Mouse (Mus musculus) neural tube, embryonic 15.5 days (tissue): ENCODE results near the gene Ect2l. TPM values are rescaled to one million over a fixed set of nuclear protein-coding genes. Genes with fewer than 3 reads are reported as not detected.

Experiments
- ATAC-seq: fragments of 200-750 bp; cut with Nextera tagmentation; 2 replicates; pipeline ENCODE4 v1.8.0; 2017; ENCODE audit warnings: mild to moderate bottlenecking, moderate TSS enrichment, moderate library complexity; ENCODE audit not compliant: low FRiP score
- H3K27ac ChIP-seq: fragments of 300-500 bp; sonication (generic); replicated peaks from 2 replicates; pipeline ENCODE4 v1.5.1; 2015; ENCODE audit warnings: mild to moderate bottlenecking, inconsistent platforms
- H3K27me3 ChIP-seq: fragments of 300-500 bp; sonication (generic); replicated peaks from 2 replicates; pipeline ENCODE4 v1.6.1; 2015; ENCODE audit warnings: inconsistent platforms
- H3K36me3 ChIP-seq: fragments of 300-500 bp; sonication (generic); 2 replicates; pipeline ENCODE4 v1.6.1; 2015; ENCODE audit warnings: inconsistent platforms
- H3K4me1 ChIP-seq: fragments of 300-500 bp; sonication (generic); 2 replicates; pipeline ENCODE4 v1.6.1; 2015; ENCODE audit warnings: inconsistent platforms
- H3K4me2 ChIP-seq: fragments of 300-500 bp; sonication (generic); 2 replicates; pipeline ENCODE4 v1.6.1; 2015; ENCODE audit warnings: inconsistent platforms, mild to moderate bottlenecking, moderate library complexity
- H3K4me3 ChIP-seq: fragments of 300-500 bp; sonication (generic); replicated peaks from 2 replicates; pipeline ENCODE4 v1.5.1; 2015; ENCODE audit warnings: mild to moderate bottlenecking, inconsistent platforms
- H3K9ac ChIP-seq: fragments of 300-500 bp; sonication (generic); replicated peaks from 2 replicates; pipeline ENCODE4 v1.6.1; 2015; ENCODE audit warnings: mild to moderate bottlenecking, inconsistent platforms
- H3K9me3 ChIP-seq: fragments of 300-500 bp; sonication (generic); replicated peaks from 2 replicates; pipeline ENCODE4 v1.6.1; 2016; ENCODE audit warnings: inconsistent platforms
- WGBS: fragments of 180-500 bp; shearing (Covaris S2); methylation state at CpG from one replicate; pipeline ENCODE4 v1.1.7; 2015; ENCODE audit warnings: mixed read lengths; 5-methylcytosine and 5-hydroxymethylcytosine counted together
- polyA plus RNA-seq: library from polyadenylated mRNA; unstranded; fragments of >200 nt; fragmentation: Nextera tagmentation; extraction: Ambion mirVana; gene quantifications from 2 replicates; pipeline ENCODE4 v1.2.1, GENCODE M21; 2015

Ect2l gene
- polyA plus RNA-seq = 0.49 and 0.73 TPM in 2 replicates

GRCm38 (mm10) chr10:18210726-18211125, at the start of gene Ect2l:
Gene Ect2l (minus strand): TSS chr10:18210890.
- H3K9me3 ChIP-seq = no peaks in the 10 kb centered on the region
- H3K36me3 ChIP-seq = no peaks in the 10 kb centered on the region
- no peaks in the 10 kb centered on the region for H3K4me1 ChIP-seq
- no peak within 1 kb of the TSS for H3K27ac ChIP-seq
- H3K4me2 ChIP-seq = peak within 1 kb of the TSS; percentile 31; the same call in 1 of the 2 replicates
- ATAC-seq = no peak
- no peak within 1 kb of the TSS for H3K9ac ChIP-seq
- no peaks in the 10 kb centered on the region for H3K27me3 ChIP-seq
- H3K4me3 ChIP-seq = no peak within 1 kb of the TSS
- 15% methylated on average over 11 of the region's 11 CpGs for whole genome bisulfite sequencing

- Histone ChIP-seq H3K36me3 (no peaks in the 10 kb centered on the region), H3K27me3 (no peaks in the 10 kb centered on the region), H3K9ac (no peak overlapping the region), H3K27ac (no peak overlapping the region), H3K4me1 (no peaks in the 10 kb centered on the region), H3K9me3 (no peaks in the 10 kb centered on the region), H3K4me3 (no peak overlapping the region), H3K4me2 (no peak overlapping the region)
- no peak for ATAC-seq
- 75% methylated on average over 4 of the region's 4 CpGs for WGBS
Observed at GRCm38 (mm10) chr10:18251345-18251744, 40.7 kb upstream of the Ect2l start.

GRCm38 (mm10) chr10:18243614-18244013, 32.9 kb upstream of the Ect2l start:
- no peaks in the 10 kb centered on the region for H3K4me1 ChIP-seq
- H3K27me3 ChIP-seq = no peaks in the 10 kb centered on the region
- H3K4me3 ChIP-seq = no peak overlapping the region
- H3K4me2 ChIP-seq = no peak overlapping the region
- no peak overlapping the region for H3K27ac ChIP-seq
- WGBS = 73% methylated on average over 2 of the region's 2 CpGs
- H3K9ac ChIP-seq = no peak overlapping the region
- H3K36me3 ChIP-seq = no peaks in the 10 kb centered on the region
- no peak for ATAC-seq
- no peaks in the 10 kb centered on the region for H3K9me3 ChIP-seq

- Histone ChIP-seq H3K36me3 (no peaks in the 10 kb centered on the region), H3K9ac (no peak overlapping the region), H3K9me3 (no peaks in the 10 kb centered on the region), H3K4me3 (no peak overlapping the region), H3K27me3 (no peaks in the 10 kb centered on the region), H3K4me1 (peaks cover 8% of the 10 kb centered on the region), H3K4me2 (no peak overlapping the region), H3K27ac (no peak overlapping the region)
- no peak for ATAC-seq
- WGBS = 89% methylated on average over 7 of the region's 7 CpGs
Observed at GRCm38 (mm10) chr10:18237191-18237590, 26.5 kb upstream of the Ect2l start.

GRCm38 (mm10) chr10:18236328-18236927, 25.7 kb upstream of the Ect2l start:
- no peak overlapping the region for H3K27ac ChIP-seq
- no peak for ATAC-seq
- 85% methylated on average over 5 of the region's 5 CpGs for WGBS

GRCm38 (mm10) chr10:18235402-18235747, 24.7 kb upstream of the Ect2l start:
- peak; percentile 74 for ATAC-seq
- H3K27ac ChIP-seq = peak overlapping the region; percentile 89; the same call in 1 of the 2 replicates
- 11% methylated on average over 14 of the region's 14 CpGs for WGBS

More at GRCm38 (mm10) chr10:18236328-18236927, 25.7 kb upstream of the Ect2l start:
- Histone ChIP-seq H3K4me1 (peaks cover 8% of the 10 kb centered on the region), H3K9me3 (no peaks in the 10 kb centered on the region), H3K4me2 (no peak overlapping the region), H3K9ac (no peak overlapping the region), H3K4me3 (no peak overlapping the region), H3K27me3 (no peaks in the 10 kb centered on the region), H3K36me3 (no peaks in the 10 kb centered on the region)

GRCm38 (mm10) chr10:18234560-18235401, 24.1 kb upstream of the Ect2l start, which contains the start of gene Ccdc28a:
Gene Ccdc28a (minus strand): TSS chr10:18234998.
- under 1% methylated on average over 41 of the region's 41 CpGs for WGBS

More at GRCm38 (mm10) chr10:18235402-18235747, 24.7 kb upstream of the Ect2l start:
- Histone ChIP-seq H3K4me2 (peak overlapping the region; percentile 58), H3K9ac (peak overlapping the region; percentile 76), H3K4me3 (peak overlapping the region; percentile 72), H3K36me3 (no peaks in the 10 kb centered on the region), H3K27me3 (no peaks in the 10 kb centered on the region), H3K9me3 (no peaks in the 10 kb centered on the region), H3K4me1 (peaks cover 8% of the 10 kb centered on the region)

GRCm38 (mm10) chr10:18233891-18234290, 23.2 kb upstream of the Ect2l start:
- Histone ChIP-seq H3K4me2 (peak overlapping the region; percentile 80), H3K36me3 (no peaks in the 10 kb centered on the region), H3K9me3 (no peaks in the 10 kb centered on the region), H3K27ac (no peak overlapping the region), H3K9ac (no peak overlapping the region), H3K4me3 (0 out of 2 replicates have a peak overlapping the region, but pooled peaks have one; percentile 72), H3K4me1 (peaks cover 8% of the 10 kb centered on the region), H3K27me3 (no peaks in the 10 kb centered on the region)
- no peak for ATAC-seq
- 61% methylated on average over 3 of the region's 3 CpGs for WGBS

More at GRCm38 (mm10) chr10:18234560-18235401, 24.1 kb upstream of the Ect2l start, which contains the start of gene Ccdc28a:
- H3K4me3 ChIP-seq = peak within 1 kb of the TSS; percentile 72
- peak within 1 kb of the TSS; percentile 76 for H3K9ac ChIP-seq
- no peaks in the 10 kb centered on the region for H3K9me3 ChIP-seq
- peaks cover 8% of the 10 kb centered on the region for H3K4me1 ChIP-seq
- peak within 1 kb of the TSS; percentile 89 for H3K27ac ChIP-seq
- H3K36me3 ChIP-seq = no peaks in the 10 kb centered on the region
- no peaks in the 10 kb centered on the region for H3K27me3 ChIP-seq
- ATAC-seq = peak; percentile 99
- H3K4me2 ChIP-seq = peak within 1 kb of the TSS; percentile 80

- no peak overlapping the region for H3K27ac ChIP-seq
- 91% methylated on average over 3 of the region's 3 CpGs for WGBS
- H3K4me2 ChIP-seq = no peak overlapping the region
- H3K4me3 ChIP-seq = no peak overlapping the region
- H3K27me3 ChIP-seq = no peaks in the 10 kb centered on the region
- H3K4me1 ChIP-seq = no peaks in the 10 kb centered on the region
- no peak overlapping the region for H3K9ac ChIP-seq
- H3K36me3 ChIP-seq = no peaks in the 10 kb centered on the region
- no peak for ATAC-seq
- no peaks in the 10 kb centered on the region for H3K9me3 ChIP-seq
Observed at GRCm38 (mm10) chr10:18224386-18224785, 13.7 kb upstream of the Ect2l start.

- 0 out of 2 replicates have a peak, but pooled peaks cover 3% of the 10 kb centered on the region for H3K36me3 ChIP-seq
- H3K4me1 ChIP-seq = no peaks in the 10 kb centered on the region
- no peaks in the 10 kb centered on the region for H3K9me3 ChIP-seq
- H3K4me3 ChIP-seq = no peak overlapping the region
- ATAC-seq = no peak
- WGBS = 84% methylated on average over 10 of the region's 10 CpGs
- no peaks in the 10 kb centered on the region for H3K27me3 ChIP-seq
- no peak overlapping the region for H3K4me2 ChIP-seq
- H3K27ac ChIP-seq = no peak overlapping the region
- no peak overlapping the region for H3K9ac ChIP-seq
Observed at GRCm38 (mm10) chr10:18219351-18219750, 8.7 kb upstream of the Ect2l start.

GRCm38 (mm10) chr10:18214124-18214523, 3.4 kb upstream of the Ect2l start:
- H3K4me2 ChIP-seq = no peak overlapping the region
- H3K36me3 ChIP-seq = 0 out of 2 replicates have a peak, but pooled peaks cover 1% of the 10 kb centered on the region
- no peak overlapping the region for H3K9ac ChIP-seq

More at GRCm38 (mm10) chr10:18214124-18214523, 3.4 kb upstream of the Ect2l start:
- Histone ChIP-seq H3K9me3 (no peaks in the 10 kb centered on the region), H3K4me1 (no peaks in the 10 kb centered on the region), H3K27me3 (no peaks in the 10 kb centered on the region), H3K27ac (no peak overlapping the region), H3K4me3 (no peak overlapping the region)
- ATAC-seq = no peak
- 89% methylated on average over 5 of the region's 5 CpGs for WGBS
